Mouse (Mus musculus) liver, embryonic 14.5 days (tissue): ENCODE data around the gene Cnot2.

Experiments used
- CTCF ChIP-seq: IDR thresholded peaks from 2 replicates; pipeline ENCODE4 v1.5.1; 2016; ENCODE audit warnings: antibody characterized with exemption, low read depth, control low read depth
- EP300 ChIP-seq: IDR thresholded peaks from 2 replicates; pipeline ENCODE4 v1.6.1; 2016; ENCODE audit warnings: antibody characterized with exemption, low read depth

DNA sequence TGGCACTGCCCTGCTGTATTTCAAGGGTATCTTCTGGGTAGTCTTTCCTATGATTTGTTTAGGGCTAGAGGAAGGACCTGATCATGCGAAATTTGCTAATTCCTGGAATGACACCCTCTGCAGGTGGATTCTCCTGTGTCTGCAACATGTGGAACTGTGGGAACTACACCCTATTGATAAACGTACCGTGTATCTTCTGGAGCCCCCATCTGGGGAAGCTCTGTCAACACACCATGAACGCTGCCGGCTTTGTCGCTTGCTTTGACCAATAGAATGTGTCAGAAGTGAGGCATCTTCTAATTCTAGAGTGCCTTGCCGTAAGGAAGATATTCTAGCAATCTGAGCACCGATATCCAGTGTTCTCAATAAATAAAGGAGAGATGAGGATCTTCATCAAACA is 136.5 kb downstream of the Cnot2 start:
- TF ChIP-seq CTCF (no peak), EP300 (no peak)
